Mouse (Mus musculus): Measurements from ENCODE around the gene Camta2. TPM values are rescaled to one million over a fixed set of nuclear protein-coding genes. Genes with fewer than 3 reads are reported as not detected.

Gene Camta2
- total and polyA plus RNA-seq, 3 experiments = 32.5 to 37.9 (median 37.8) TPM

DNA sequence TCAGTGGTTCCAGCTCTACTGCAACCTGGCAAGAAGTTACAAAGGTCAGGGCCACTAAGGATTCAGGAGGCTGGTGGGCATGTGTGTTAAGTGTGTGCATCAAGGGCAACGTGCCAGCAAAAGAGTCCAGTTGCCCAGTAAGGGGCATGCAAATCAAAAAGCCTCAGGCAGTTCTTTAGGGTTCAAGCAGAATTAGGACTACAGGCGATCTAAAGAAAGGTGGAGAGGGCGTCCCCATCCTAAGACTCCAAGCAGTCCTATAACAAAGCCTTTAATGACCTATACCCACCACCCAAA is 41.7 kb downstream of the Camta2 start:
- intact Hi-C loops (cut with DNase I) = loop anchor here (2.0 to 5.0 kb wide), 3 partner anchors 23 to 55 kb away; partner anchors contain the start of genes Camta2, Inca1, Kif1c and Spag7
- TF ChIP-seq EP300 (IDR thresholded peaks at IDR 0.05; ENCODE audit: insufficient read depth, low read depth, low read length) (no peak), CTCF (IDR thresholded peaks at IDR 0.05) (no peak), POLR2A (IDR thresholded peaks at IDR 0.05; ENCODE audit: insufficient read depth, low read depth, low read length) (no peak)
- peak overlapping the region; percentile 60 for H3K4me3 ChIP-seq
- H3K9ac ChIP-seq (ENCODE audit: low read depth, low read length) = peak overlapping the region; percentile 85
- H3K27ac ChIP-seq = peak overlapping the region; percentile 96
- DNase-seq = no peak
- WGBS = 21% methylated on average over 3 of the region's 3 CpGs
- H3K36me3 ChIP-seq (ENCODE audit: control insufficient read depth, insufficient read depth, low read length) = peaks cover 18% of the 10 kb centered on the region; the same call in 1 of the 2 replicates
- peaks cover 12% of the 10 kb centered on the region for H3K4me1 ChIP-seq (ENCODE audit: control insufficient read depth, insufficient read depth, low read length)
- H3K79me2 ChIP-seq (replicated peaks; ENCODE audit: control insufficient read depth, insufficient read depth, low read length) = peaks cover 4% of the 10 kb centered on the region
- H3K27me3 ChIP-seq (ENCODE audit: control insufficient read depth, insufficient read depth, low read length) = no peaks in the 10 kb centered on the region

- Histone ChIP-seq H3K9ac (ENCODE audit: low read depth, low read length) (peak overlapping the region; percentile 85), H3K4me3 (peak overlapping the region; percentile 60), H3K36me3 (ENCODE audit: control insufficient read depth, insufficient read depth, low read length) (peaks cover 16% of the 10 kb centered on the region; the same call in 1 of the 2 replicates), H3K27me3 (ENCODE audit: control insufficient read depth, insufficient read depth, low read length) (no peaks in the 10 kb centered on the region), H3K27ac (peak overlapping the region; percentile 96), H3K4me1 (ENCODE audit: control insufficient read depth, insufficient read depth, low read length) (peaks cover 12% of the 10 kb centered on the region), H3K79me2 (replicated peaks; ENCODE audit: control insufficient read depth, insufficient read depth, low read length) (peaks cover 4% of the 10 kb centered on the region)
- DNase-seq = peak in 1 of 2 experiments; percentile 33
- 62% methylated on average over 12 of the region's 12 CpGs for WGBS
- intact Hi-C loops (cut with DNase I) = loop anchor here (2.0 to 5.0 kb wide), 3 partner anchors 23 to 55 kb away; partner anchors contain the start of genes Camta2, Inca1, Kif1c and Spag7
- no peak for TF ChIP-seq EP300 (IDR thresholded peaks at IDR 0.05; ENCODE audit: insufficient read depth, low read depth, low read length)
Observed at GRCm38 (mm10) chr11:70645461-70646258, 42.2 kb downstream of the Camta2 start.

DNA sequence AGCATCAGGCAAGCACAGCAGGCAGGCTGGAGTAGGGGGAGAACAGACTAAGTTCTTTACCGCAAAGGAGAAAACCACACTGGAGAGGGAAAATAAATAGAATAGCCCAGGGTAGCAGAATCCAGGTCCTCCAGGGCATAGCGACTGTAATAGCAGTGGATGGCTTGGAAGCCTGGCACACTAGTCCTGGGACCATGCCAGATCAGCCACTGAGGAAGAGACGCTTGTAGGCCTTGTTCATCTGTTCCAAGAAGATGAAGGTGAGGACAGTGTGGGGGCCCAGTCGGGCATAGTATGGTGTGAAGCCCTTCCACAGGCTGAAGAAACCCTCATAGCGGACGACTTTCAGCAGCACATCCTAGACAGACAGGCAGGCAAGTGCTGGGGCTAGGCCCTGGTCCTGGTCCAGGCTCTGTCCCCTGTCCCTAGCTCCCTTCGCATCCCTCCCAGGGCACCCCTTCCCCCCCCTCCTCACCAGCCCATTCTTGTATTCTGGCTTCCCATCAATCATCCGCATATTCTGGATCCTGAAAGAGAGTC is 43.3 kb downstream of the Camta2 start:
- DNase-seq = no peak
- intact Hi-C loops (cut with DNase I) = loop anchor here (5.0 kb wide), 1 partner anchor 43 kb away; the partner anchor contains the start of gene Camta2
- Histone ChIP-seq H3K79me2 (replicated peaks; ENCODE audit: control insufficient read depth, insufficient read depth, low read length) (peaks cover 4% of the 10 kb centered on the region), H3K36me3 (ENCODE audit: control insufficient read depth, insufficient read depth, low read length) (peaks cover 10% of the 10 kb centered on the region; the same call in 1 of the 2 replicates), H3K27me3 (ENCODE audit: control insufficient read depth, insufficient read depth, low read length) (no peaks in the 10 kb centered on the region), H3K4me1 (ENCODE audit: control insufficient read depth, insufficient read depth, low read length) (peaks cover 14% of the 10 kb centered on the region), H3K27ac (no peak overlapping the region), H3K9ac (ENCODE audit: low read depth, low read length) (no peak overlapping the region), H3K4me3 (no peak overlapping the region)
- no peak for TF ChIP-seq CTCF (IDR thresholded peaks at IDR 0.05)
- TF ChIP-seq EP300 (IDR thresholded peaks at IDR 0.05; ENCODE audit: insufficient read depth, low read depth, low read length) = no peak
- no peak for TF ChIP-seq POLR2A (IDR thresholded peaks at IDR 0.05; ENCODE audit: insufficient read depth, low read depth, low read length)
- 76% methylated on average over 8 of the region's 8 CpGs for WGBS

GRCm38 (mm10) chr11:70643051-70643450 is 44.9 kb downstream of the Camta2 start:
- Histone ChIP-seq H3K27me3 (ENCODE audit: control insufficient read depth, insufficient read depth, low read length) (no peaks in the 10 kb centered on the region), H3K27ac (no peak overlapping the region), H3K9ac (ENCODE audit: low read depth, low read length) (no peak overlapping the region), H3K36me3 (ENCODE audit: control insufficient read depth, insufficient read depth, low read length) (0 out of 2 replicates have a peak, but pooled peaks cover 3% of the 10 kb centered on the region), H3K79me2 (replicated peaks; ENCODE audit: control insufficient read depth, insufficient read depth, low read length) (peaks cover 4% of the 10 kb centered on the region), H3K4me3 (no peak overlapping the region), H3K4me1 (ENCODE audit: control insufficient read depth, insufficient read depth, low read length) (peaks cover 13% of the 10 kb centered on the region)
- intact Hi-C loops (cut with DNase I) = no loop called here
- TF ChIP-seq EP300 (IDR thresholded peaks at IDR 0.05; ENCODE audit: insufficient read depth, low read depth, low read length) (no peak), POLR2A (IDR thresholded peaks at IDR 0.05; ENCODE audit: insufficient read depth, low read depth, low read length) (no peak), CTCF (IDR thresholded peaks at IDR 0.05) (no peak)
- DNase-seq = no peak
- 82% methylated on average over 6 of the region's 6 CpGs for WGBS

- intact Hi-C loops (cut with DNase I) = no loop called here
- H3K4me3 ChIP-seq = no peak overlapping the region
- peaks cover 11% of the 10 kb centered on the region for H3K4me1 ChIP-seq (ENCODE audit: control insufficient read depth, insufficient read depth, low read length)
- 0 out of 2 replicates have a peak, but pooled peaks cover 3% of the 10 kb centered on the region for H3K36me3 ChIP-seq (ENCODE audit: control insufficient read depth, insufficient read depth, low read length)
- no peak for TF ChIP-seq EP300 (IDR thresholded peaks at IDR 0.05; ENCODE audit: insufficient read depth, low read depth, low read length)
- TF ChIP-seq CTCF (IDR thresholded peaks at IDR 0.05) = no peak
- TF ChIP-seq POLR2A (IDR thresholded peaks at IDR 0.05; ENCODE audit: insufficient read depth, low read depth, low read length) = no peak
- no peaks in the 10 kb centered on the region for H3K79me2 ChIP-seq (replicated peaks; ENCODE audit: control insufficient read depth, insufficient read depth, low read length)
- H3K9ac ChIP-seq (ENCODE audit: low read depth, low read length) = no peak overlapping the region
- H3K27ac ChIP-seq = no peak overlapping the region
- no peaks in the 10 kb centered on the region for H3K27me3 ChIP-seq (ENCODE audit: control insufficient read depth, insufficient read depth, low read length)
- 57% methylated on average over 7 of the region's 7 CpGs for WGBS
- DNase-seq = no peak
Observed at GRCm38 (mm10) chr11:70641241-70641640, 46.7 kb downstream of the Camta2 start.

DNA sequence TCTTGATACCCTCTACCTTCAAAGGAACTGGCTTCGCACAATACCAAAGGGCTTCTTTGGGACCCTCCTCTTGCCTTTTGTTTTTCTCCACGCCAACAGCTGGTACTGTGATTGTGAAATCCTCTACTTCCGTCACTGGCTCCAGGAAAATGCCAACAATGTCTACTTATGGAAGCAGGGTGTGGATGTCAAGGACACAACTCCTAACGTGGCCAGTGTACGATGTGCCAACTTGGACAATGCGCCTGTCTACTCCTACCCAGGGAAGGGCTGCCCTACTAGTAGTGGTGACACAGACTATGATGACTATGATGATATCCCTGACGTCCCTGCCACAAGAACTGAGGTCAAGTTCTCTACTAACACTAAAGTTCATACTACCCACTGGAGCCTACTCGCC is 47.9 kb downstream of the Camta2 start:
- no peaks in the 10 kb centered on the region for H3K79me2 ChIP-seq (replicated peaks; ENCODE audit: control insufficient read depth, insufficient read depth, low read length)
- DNase-seq = no peak
- H3K36me3 ChIP-seq (ENCODE audit: control insufficient read depth, insufficient read depth, low read length) = 0 out of 2 replicates have a peak, but pooled peaks cover 3% of the 10 kb centered on the region
- no peaks in the 10 kb centered on the region for H3K27me3 ChIP-seq (ENCODE audit: control insufficient read depth, insufficient read depth, low read length)
- no peak for TF ChIP-seq POLR2A (IDR thresholded peaks at IDR 0.05; ENCODE audit: insufficient read depth, low read depth, low read length)
- no peak for TF ChIP-seq CTCF (IDR thresholded peaks at IDR 0.05)
- no peak for TF ChIP-seq EP300 (IDR thresholded peaks at IDR 0.05; ENCODE audit: insufficient read depth, low read depth, low read length)
- intact Hi-C loops (cut with DNase I) = no loop called here
- H3K9ac ChIP-seq (ENCODE audit: low read depth, low read length) = no peak overlapping the region
- H3K4me1 ChIP-seq (ENCODE audit: control insufficient read depth, insufficient read depth, low read length) = peaks cover 2% of the 10 kb centered on the region; the same call in 1 of the 2 replicates
- H3K27ac ChIP-seq = no peak overlapping the region
- 56% methylated on average over 8 of the region's 8 CpGs for WGBS
- H3K4me3 ChIP-seq = no peak overlapping the region
